Mouse (Mus musculus) liver, adult (tissue): ENCODE results near the gene Etv6.

Experiments used
- GATA4 ChIP-seq: IDR thresholded peaks from 2 replicates; pipeline ENCODE4 v1.6.1; 2014; ENCODE audit warnings: mild to moderate bottlenecking, low read length; ENCODE audit not compliant: insufficient replicate concordance

The Etv6 gene

DNA sequence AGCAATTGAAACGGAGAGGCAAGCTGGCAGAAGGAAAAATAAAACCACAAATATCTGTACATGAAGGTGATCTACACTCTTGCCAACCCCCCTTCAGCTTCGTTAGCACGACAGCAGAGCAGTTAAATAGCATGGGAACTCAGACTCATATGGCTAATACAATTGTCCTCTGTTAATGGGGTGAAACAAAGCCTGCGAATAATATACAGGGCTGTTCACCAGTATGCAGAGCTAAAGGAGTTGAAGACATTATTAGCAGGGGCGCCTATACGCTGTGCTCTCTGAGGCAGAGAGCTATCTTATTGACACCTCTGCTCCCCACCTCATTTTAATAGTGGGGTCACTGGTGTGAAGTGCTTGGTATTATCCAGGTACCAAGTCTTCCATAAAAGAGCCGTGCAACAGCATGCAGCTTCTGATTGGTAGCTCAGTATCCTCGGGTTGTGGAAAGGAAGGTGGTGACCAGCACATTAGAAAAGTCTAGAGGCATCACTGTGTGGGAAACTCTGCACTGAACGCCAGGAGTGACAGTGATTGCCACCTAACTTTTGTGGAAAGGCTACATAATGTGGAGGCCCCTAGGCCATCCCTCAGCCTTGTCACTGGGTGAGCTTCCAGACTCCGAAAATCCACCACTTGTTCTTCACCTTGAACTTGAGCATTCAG is 23.5 kb downstream of the Etv6 start:
- no peak for TF ChIP-seq GATA4

DNA sequence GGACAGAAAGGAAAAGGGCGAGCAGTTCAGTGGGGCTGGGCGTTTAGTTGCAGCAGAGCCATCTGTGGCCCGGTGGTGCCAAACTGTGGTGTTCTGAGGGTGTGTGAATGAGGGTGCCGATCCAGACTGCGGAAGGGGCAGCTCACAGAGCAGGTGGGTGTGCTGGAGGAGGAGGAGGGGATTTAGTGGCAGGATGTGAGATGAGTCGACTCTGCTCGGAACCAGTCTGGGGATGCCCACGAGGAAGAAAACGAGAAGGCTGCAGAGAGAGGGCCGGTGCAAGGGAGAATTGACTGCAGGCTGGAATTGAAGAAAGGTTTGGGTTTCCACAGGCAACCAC is 24.0 kb downstream of the Etv6 start:
- TF ChIP-seq GATA4: no peak

- no peak for TF ChIP-seq GATA4
These were observed 24.5 kb downstream of the Etv6 start for GRCm38 (mm10) chr6:134060036-134060435.

DNA sequence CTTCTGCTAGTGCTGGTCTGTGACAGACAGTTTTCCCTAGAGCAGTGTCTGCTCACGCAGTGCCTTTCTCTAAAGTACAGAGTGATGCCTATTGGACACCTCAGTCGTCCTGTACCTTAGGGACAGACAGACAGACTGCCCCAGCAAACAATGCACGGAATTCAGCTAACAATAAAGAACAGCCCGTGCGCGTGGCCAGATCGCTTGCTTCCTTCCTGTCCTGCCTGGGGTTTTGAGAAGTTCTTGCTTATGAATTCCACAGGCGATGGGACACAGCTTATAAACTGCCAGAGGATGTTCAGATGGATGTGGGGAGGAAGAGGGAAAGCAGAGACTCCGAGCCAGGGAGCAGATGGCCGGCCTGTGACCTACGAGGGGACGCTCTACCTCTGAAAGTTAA is 25.3 kb downstream of the Etv6 start:
- TF ChIP-seq GATA4: peak; percentile 65; the same call in 1 of the 2 replicates

DNA sequence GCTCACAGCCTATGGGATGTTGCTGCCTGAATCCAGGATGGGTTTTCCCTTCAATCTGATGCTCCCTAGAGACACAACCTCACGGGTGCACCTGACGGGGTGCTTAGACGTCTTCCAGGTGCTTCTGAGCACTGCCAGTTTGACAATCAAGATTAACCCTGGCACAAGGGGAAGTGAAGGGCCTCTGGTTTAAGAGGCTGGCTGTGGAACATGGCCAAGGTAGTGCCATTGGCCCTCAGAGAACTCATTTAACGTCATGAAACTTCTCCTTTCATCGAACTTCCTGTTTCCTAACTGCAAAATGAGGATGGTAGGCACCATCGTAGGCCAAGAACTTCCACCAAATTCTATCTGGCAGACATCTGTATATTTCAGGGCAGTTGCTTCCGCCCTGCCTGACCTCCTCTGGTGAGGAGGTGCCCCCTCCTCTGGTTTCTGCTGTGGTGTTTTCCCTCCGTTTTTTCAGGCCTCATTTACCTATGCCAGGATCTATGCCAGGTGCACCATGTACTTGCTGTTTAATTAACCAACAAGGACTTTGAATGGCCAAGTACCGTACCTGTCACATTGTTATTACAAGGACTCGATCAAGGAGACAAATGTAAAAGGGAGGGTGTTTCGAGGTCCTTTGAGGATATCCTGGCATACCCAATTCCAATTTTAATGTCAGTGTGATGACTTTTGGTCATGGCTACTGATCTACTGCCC is 29.7 kb downstream of the Etv6 start:
- no peak for TF ChIP-seq GATA4

DNA sequence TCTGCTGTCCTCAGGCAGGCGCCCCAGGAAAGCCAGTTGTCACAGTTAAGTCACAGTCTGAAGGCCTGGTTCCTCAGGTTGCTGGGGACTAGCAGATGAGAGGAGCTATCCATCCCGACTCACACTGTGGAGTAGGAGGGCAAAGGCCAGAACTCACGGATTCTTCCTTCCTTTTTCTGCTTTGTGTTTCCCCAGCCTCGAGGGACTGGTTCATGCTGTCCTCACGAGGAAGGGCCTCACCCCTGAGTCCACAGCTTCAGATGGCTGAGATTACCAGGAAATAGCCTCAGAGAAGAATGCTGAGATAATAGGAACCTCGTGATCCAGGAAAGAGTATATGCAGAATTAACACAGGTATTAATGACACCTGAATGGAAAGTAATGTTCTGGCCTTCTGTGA is 30.6 kb downstream of the Etv6 start:
- TF ChIP-seq GATA4: no peak

DNA sequence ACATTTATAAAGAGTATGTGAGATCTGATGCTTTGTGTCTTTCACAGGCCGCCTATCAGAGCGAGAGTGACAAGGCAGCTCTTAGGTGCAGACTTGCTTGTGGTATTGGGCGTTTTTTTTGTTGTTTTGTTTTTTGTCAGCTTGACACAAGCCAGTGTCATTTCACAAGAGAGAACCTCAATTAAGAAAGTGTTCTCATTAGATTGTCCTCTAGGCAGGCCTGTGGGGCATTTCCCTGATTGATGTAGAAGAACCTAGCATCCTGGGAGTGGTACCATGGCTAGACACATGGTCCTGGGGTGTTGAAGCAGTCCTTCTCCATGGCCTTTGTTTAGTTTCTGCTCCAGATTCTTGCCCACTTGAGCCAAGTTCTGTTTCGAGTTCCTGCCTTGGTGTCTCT is 31.5 kb downstream of the Etv6 start:
- TF ChIP-seq GATA4: no peak

- TF ChIP-seq GATA4: no peak
These were observed 32.0 kb downstream of the Etv6 start for GRCm38 (mm10) chr6:134067536-134067935.

GRCm38 (mm10) chr6:134072439-134072838 is 36.9 kb downstream of the Etv6 start:
- TF ChIP-seq GATA4: no peak

GRCm38 (mm10) chr6:134072906-134073305 is 37.4 kb downstream of the Etv6 start:
- TF ChIP-seq GATA4: no peak

DNA sequence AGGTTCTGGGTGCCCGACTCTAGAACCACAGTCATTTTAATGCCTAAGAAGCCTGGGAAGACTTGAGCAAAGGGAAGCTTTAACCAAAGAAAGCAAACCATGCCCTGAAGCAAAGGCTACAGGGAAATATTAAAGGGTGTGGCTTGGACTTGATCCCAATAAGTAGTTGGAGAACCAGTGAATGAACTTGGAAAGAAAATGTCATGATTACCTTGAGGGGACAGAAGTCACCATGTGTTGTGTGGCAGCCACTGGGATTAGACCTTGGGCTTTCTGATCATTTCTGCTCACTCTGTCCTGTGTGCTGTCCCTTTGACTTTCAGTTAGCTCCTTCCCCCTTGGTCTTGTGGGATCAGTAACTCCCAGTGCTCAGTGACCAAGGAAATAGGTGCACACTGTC is 38.9 kb downstream of the Etv6 start:
- TF ChIP-seq GATA4: no peak

DNA sequence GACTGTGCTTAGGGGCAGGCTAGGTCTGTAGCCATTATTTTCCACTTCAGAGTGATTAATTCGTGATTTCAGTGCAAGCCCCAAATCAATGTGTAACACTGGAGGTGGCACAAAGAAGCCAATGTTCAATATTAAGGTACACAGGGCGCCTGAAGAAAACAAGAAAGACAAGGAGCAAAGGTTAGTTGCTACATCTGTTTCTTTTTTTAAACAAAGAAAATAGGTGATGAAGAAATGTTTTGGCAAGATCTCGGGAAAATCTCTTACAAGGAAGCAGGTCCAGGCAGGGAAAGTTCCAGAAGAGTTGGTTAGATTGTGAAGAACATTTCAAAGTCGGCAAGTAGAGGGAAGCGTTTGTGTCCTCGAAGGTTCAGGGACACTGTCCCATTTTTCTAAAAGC is 39.5 kb downstream of the Etv6 start:
- TF ChIP-seq GATA4: no peak

DNA sequence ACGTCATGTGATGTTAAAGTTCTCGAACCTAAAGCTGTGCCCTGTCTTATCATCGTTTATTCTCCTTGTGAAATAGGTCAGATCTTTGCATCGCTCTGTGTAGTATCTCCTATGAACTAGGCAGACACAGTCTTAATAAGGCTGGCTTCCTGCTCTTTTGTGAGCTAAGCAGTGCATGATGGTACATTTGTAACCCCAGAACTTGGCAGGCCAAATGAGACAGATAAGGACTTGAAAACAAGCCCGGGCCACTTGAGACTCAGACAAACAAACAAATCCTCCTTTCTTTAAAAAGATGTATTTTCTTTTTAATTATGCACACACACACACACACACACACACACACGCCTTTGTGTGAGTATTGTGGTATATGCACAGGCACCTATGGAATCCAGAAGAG is 42.5 kb downstream of the Etv6 start:
- peak; percentile 83 for TF ChIP-seq GATA4

- TF ChIP-seq GATA4: no peak
These were observed 43.6 kb downstream of the Etv6 start for GRCm38 (mm10) chr6:134079112-134079511.

DNA sequence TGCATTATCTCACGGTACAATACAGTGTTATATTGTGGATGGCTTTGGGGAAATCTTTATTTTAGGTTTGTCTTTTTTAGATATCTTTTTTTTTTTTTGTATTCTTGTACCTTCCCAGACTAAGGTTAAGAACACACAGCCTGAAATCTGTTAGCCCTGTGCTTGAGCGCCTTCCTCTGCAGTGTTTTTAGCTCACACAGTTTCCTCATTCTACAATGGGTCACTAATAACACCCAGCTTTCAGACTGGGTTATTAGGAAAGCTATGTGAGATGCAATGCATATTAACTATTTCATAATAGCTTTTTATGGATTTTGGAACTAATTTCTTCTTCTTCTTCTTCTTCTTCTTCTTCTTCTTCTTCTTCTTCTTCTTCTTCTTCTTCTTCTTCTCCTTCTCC is 44.1 kb downstream of the Etv6 start:
- no peak for TF ChIP-seq GATA4

GRCm38 (mm10) chr6:134080946-134081345 is 45.4 kb downstream of the Etv6 start:
- TF ChIP-seq GATA4: no peak

DNA sequence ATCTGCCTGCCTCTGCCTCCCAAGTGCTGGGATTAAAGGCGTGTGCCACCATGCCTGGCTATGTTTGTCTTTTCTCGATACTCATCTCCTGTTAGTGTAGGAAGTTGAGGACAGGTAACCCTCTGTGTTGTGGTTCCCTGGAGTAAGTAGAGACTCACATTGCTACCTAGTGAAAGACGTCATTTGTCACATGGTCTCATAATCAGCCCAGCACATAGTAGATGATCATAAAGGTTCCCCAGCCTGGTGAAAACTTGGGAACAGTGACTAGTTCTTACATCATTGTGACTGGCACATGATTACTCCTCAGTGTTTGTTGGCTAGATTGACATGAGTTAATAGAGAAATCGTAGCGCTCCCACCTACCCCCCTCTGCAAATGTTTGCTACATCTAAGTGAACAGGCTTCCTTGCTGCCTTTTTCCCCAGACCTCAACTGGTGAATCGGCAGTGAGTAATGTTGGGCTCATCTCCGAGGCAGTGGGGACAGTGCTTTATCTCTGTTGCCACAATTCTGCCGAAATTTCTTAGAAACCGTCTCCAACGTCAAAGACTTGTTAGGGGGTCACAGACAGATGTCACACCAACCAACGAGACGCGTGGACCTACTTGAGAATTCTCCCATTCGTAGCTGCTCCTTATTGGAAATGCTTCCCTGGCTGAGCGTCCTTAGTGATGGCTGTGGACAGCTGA is 46.9 kb downstream of the Etv6 start:
- no peak for TF ChIP-seq GATA4

DNA sequence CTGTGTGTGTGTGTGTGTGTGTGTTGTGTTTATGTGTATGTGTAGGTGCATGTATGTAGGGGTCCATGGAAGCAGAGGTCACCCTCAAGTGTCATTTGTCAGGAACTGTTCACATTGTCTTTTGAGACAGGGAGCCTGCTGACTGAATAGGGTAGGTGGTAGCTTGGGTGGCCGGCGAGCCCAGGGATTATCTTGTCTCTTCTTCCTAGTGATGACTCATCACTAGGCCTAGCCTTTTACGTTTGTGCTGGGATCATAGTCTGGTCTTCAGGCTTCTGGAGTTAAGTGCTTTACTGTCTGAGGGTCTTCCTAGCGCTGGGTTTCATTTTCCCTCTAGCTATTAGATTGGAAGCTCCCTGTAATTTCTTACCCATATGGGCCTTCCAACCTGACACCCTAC is 47.9 kb downstream of the Etv6 start:
- TF ChIP-seq GATA4: no peak
